Mouse (Mus musculus) MEL-GATA-1-ER (cell line): ENCODE measurements around the gene Gm10322.
A peak's percentile ranks its signal among the peaks of the same experiment; 100 is the strongest.

Experiments
- DNase-seq: peaks from one replicate; pipeline ENCODE4 v3.0.0-alpha.2; 2012; ENCODE audit warnings: low read depth; ENCODE audit errors: extremely low read depth

Gene Gm10322

DNA sequence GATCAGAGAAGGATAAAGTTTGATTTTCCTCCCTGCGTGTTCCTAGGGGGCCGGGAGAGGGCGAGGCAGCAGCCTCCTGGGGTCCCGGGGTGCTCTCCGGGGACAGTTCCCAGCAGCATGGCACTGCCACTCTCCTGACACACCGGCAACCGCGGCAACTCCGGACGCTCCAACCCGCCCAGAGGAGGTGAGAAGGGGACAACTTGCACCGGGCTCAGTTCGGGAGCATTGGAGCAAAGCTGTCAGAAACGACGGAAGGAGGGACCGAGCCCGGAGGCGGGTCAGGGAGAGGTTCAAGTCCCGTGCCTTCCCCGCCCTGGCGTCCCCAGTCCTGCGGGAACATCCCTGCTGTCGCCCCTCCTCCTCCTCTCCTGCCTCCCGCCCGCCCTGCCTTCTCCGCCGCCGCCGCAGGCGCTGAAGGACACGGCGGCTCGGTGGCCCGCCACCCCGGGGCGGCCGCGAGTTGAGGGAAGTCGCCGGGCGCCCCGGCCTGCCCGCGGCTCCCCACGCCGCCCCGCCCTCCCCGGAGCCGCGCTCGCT lies at the start of gene Gm10322:
TSS of gene Gm10322 (plus strand) at position 83 of the 540 bp plus-strand sequence.
- no peak for DNase-seq

- no peak for DNase-seq
Observed at GRCm38 (mm10) chr10:59566968-59567367, 48.9 kb upstream of the Gm10322 start.

GRCm38 (mm10) chr10:59568665-59569480 lies 47.0 kb upstream of the Gm10322 start:
- DNase-seq = no peak

DNA sequence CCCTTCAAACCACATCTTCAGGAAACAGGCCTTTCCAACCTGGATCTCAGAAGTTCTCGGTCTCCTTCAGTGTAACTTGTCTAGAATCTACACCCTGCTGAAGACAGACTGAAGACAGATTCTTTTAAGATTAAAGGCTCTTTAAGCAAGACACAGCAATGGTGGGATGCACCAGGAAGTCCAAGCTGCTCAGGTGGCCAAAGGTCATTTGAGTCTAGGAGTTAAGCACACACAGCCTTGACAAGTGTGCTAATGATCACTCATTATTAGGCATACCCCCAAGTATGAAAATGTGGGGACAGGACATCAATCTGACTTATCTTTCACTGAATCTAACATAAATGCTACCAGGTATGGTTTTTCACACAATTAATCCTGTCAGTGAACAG lies 46.4 kb upstream of the Gm10322 start:
- DNase-seq = no peak

- DNase-seq = no peak
Observed at GRCm38 (mm10) chr10:59570360-59570759, 45.5 kb upstream of the Gm10322 start.

GRCm38 (mm10) chr10:59570780-59571179 lies 45.1 kb upstream of the Gm10322 start:
- DNase-seq = peak; percentile 28

- peak; percentile 87 for DNase-seq
Observed at GRCm38 (mm10) chr10:59571273-59571672, 44.6 kb upstream of the Gm10322 start.

DNA sequence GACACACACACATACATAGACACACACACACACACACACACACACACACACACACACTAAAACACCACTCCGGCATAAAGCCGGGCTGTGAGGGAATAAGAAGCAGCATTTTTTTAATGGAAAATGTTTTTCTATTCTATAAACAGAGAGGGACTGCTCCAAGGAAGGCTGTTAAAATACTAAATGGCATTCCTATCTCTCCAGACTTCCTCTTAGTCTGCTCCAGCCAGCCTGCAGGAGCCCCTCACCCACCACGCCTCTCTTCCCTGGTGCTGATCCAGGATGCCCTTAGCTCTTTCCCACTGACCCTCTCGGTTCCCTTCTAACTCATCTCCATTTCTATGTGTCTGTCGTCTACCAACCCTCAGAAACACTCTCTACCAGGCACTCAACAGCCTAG lies 43.9 kb upstream of the Gm10322 start:
- no peak for DNase-seq

GRCm38 (mm10) chr10:59576305-59576704 lies 39.6 kb upstream of the Gm10322 start:
- no peak for DNase-seq

- DNase-seq = peak; percentile 52
Observed at GRCm38 (mm10) chr10:59577871-59578801, 37.7 kb upstream of the Gm10322 start.

GRCm38 (mm10) chr10:59579645-59580044 lies 36.2 kb upstream of the Gm10322 start:
- DNase-seq = no peak

DNA sequence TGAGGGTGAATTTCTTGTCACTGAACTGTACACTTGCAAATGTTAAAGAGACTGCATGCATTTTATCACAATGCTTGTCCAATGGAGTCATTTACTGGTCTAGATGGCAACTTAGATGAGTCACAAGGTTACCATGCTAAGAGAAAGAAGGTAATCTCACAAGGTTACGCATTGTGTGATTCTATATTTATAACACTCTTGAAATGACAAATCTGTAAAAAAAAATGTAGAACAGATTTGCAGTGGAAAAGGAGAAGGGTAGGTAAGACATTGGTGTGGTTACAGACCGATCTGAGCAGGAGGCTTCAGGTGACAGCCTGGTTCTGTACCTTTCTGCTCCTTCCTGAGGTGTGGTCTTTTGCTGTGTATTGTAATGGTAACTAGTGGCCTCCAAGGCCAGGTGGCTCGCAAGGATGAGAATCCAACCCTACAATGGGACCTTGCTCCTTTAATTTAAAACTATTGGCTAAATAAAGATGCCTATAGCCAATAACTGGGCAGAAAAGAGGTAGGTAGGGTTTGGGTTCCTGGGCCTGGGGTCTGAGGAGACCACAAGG lies 35.2 kb upstream of the Gm10322 start:
- no peak for DNase-seq

GRCm38 (mm10) chr10:59581826-59582543 lies 33.9 kb upstream of the Gm10322 start:
- DNase-seq = no peak

DNA sequence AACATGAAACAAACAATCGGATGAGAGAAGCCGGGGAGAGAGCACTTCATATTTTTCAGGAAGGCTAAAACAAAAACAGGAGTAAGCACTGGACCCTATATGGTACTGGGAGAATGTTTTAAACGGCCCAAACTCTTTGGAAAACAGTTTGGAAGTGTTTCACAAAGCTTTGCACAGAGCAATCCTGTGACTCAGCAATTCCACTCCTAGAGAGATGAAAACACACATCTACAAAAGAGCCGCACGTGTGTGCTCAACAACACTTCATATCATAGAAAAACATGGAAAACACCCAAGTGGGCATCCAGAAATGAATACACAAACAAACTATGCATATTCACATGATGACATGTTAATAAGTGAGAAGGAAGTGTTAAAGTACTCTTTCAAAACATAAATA lies 30.2 kb upstream of the Gm10322 start:
- DNase-seq = no peak

- no peak for DNase-seq
Observed at GRCm38 (mm10) chr10:59586821-59587220, 29.0 kb upstream of the Gm10322 start.

- no peak for DNase-seq
Observed at GRCm38 (mm10) chr10:59588135-59588534, 27.7 kb upstream of the Gm10322 start.

DNA sequence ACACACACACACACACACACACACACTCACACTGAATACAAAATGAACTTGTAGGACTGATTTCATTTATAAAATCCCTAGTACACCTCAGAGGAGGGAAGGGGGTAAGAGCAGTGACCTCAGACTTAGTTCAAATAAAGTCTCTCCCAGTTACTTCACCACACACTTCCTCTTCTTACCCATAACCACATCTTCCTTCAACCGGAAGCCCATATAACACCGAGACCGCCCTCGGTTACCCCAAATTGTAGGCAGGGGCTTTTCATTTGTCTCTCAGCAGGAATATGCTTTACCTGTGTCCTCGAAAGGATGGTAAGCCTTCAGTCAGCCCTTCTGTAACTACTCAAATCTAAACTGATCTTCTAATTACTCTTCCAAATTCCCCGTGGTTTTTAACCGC lies 26.4 kb upstream of the Gm10322 start:
- peak; percentile 63 for DNase-seq

- no peak for DNase-seq
Observed at GRCm38 (mm10) chr10:59589856-59590255, 26.0 kb upstream of the Gm10322 start.

DNA sequence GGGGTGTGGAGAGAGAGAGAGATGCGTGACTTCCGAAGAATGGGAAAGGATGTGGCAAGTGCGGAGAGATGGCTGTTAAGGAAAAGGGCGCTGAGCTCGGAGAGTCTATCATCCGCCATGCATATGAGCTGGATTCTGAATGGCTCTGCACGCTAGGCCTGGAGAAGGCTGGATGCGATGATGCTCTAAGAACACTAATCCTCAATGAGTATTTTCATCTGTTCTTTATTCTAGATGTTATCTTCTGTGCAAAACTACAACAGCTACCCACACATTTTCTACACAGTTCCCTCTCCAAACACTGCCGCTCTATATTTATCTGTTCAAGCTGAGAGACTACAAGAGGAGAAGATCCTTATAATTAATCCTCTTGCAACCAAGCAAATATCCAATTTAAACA lies 25.3 kb upstream of the Gm10322 start:
- DNase-seq = no peak

GRCm38 (mm10) chr10:59593826-59594570 lies 21.9 kb upstream of the Gm10322 start:
- no peak for DNase-seq
